Mouse (Mus musculus) limb, embryonic 12.5 days (tissue): ENCODE measurements around the gene Kcnk4. TPM values are rescaled to one million over a fixed set of nuclear protein-coding genes. Genes with fewer than 3 reads are reported as not detected.
A peak's percentile ranks its signal among the peaks of the same experiment; 100 is the strongest.
"Not testable (repeated sequence)": the region's sequence is repeated elsewhere in the genome, so short reads cannot be mapped to it uniquely, and the experiment has no call there.

Source experiments
- ATAC-seq: fragments of 200-750 bp; cut with Nextera tagmentation; 2 replicates; pipeline ENCODE4 v1.8.0; 2017; ENCODE audit warnings: low read depth, moderate TSS enrichment; ENCODE audit not compliant: insufficient number of reproducible peaks, insufficient read depth, low FRiP score, low TSS enrichment
- H3K27ac ChIP-seq: fragments of 300-500 bp; sonication (generic); 2 replicates; pipeline ENCODE4 v1.5.1; 2016; ENCODE audit warnings: mild to moderate bottlenecking, moderate library complexity
- H3K27me3 ChIP-seq: fragments of 300-500 bp; sonication (generic); 2 replicates; pipeline ENCODE4 v1.6.1; 2016; ENCODE audit warnings: mild to moderate bottlenecking, moderate library complexity
- H3K36me3 ChIP-seq: fragments of 300-500 bp; sonication (generic); 2 replicates; pipeline ENCODE4 v1.6.1; 2016; ENCODE audit warnings: mild to moderate bottlenecking, moderate library complexity
- H3K4me1 ChIP-seq: fragments of 300-500 bp; sonication (generic); replicated peaks from 2 replicates; pipeline ENCODE4 v1.6.1; 2016
- H3K4me2 ChIP-seq: fragments of 300-500 bp; sonication (generic); 2 replicates; pipeline ENCODE4 v1.6.1; 2016; ENCODE audit warnings: mild to moderate bottlenecking, moderate library complexity
- H3K4me3 ChIP-seq: fragments of 300-500 bp; sonication (generic); replicated peaks from 2 replicates; pipeline ENCODE4 v1.5.1; 2016; ENCODE audit warnings: mild to moderate bottlenecking
- H3K9ac ChIP-seq: fragments of 300-500 bp; sonication (generic); replicated peaks from 2 replicates; pipeline ENCODE4 v1.6.1; 2016; ENCODE audit warnings: mild to moderate bottlenecking, moderate library complexity
- H3K9me3 ChIP-seq: fragments of 300-500 bp; sonication (generic); 2 replicates; pipeline ENCODE4 v1.6.1; 2016; ENCODE audit warnings: mild to moderate bottlenecking, moderate library complexity
- WGBS: fragments of 180-500 bp; shearing (Covaris S2); methylation state at CpG from one replicate; pipeline ENCODE4 v1.1.7; 2016; 5-methylcytosine and 5-hydroxymethylcytosine counted together
- polyA plus RNA-seq: library from polyadenylated mRNA; unstranded; fragments of >200 nt; fragmentation: Nextera tagmentation; extraction: Ambion mirVana; gene quantifications from 2 replicates; pipeline ENCODE4 v1.2.1, GENCODE M21; 2016

The Kcnk4 gene
- polyA plus RNA-seq, 1 experiment from 2014 or later, result 0.60 TPM

DNA sequence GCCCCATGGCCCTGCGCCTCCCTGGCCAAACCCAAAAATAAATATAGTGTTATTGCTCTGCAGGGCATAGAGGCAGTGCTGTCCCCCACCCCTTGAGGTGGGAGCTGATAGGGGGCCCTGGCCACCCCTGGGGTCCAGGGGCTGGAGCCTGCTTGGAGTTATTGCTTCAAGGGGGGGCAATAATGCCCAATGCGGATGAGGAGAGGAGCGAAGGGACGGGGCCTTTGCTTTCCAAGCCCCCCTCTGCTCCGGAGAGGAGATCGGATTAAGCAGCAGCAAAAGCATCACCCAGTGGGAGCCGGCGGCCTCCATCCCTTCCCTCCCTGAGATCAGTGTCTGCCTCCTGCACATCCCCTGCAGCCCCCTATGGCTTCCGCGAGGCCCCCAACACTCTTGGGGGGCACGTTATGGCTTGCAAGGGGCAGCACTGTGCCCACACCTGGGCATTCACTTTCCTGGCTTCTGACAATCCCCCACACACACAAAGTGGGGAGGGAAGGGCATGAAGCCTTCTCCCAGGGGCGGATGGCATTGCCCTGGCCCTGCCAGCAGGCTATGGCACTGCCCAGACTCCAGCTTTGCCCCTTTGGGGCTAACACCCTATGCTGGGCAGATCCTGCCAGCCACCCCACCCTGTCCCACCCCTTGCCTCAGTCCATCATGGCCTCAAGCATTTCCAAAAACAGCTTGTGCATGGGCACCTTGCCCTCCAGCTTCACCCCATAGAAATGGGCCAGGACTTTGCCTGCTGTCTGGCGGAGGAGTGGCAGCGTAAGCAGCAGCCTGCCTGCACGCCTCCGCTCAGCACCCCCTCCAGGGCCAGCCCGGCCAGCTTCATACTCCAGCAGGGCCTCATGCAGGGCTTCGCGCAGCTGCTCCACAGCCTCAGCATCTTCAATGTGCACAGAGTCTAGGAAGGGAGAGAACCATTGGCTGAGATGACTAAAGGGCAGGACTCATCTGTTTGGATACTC lies 22.9 kb downstream of the Kcnk4 start:
- peak overlapping the region; percentile 68 for H3K4me2 ChIP-seq
- no peaks in the 10 kb centered on the region for H3K27me3 ChIP-seq
- no peak for ATAC-seq
- 82% methylated on average over 19 of the region's 19 CpGs for WGBS
- H3K9me3 ChIP-seq, result no peaks in the 10 kb centered on the region
- H3K4me3 ChIP-seq, result peak overlapping the region; percentile 62
- H3K36me3 ChIP-seq, result peaks cover 41% of the 10 kb centered on the region
- peaks cover 20% of the 10 kb centered on the region for H3K4me1 ChIP-seq
- no peak overlapping the region for H3K27ac ChIP-seq
- no peak overlapping the region for H3K9ac ChIP-seq

DNA sequence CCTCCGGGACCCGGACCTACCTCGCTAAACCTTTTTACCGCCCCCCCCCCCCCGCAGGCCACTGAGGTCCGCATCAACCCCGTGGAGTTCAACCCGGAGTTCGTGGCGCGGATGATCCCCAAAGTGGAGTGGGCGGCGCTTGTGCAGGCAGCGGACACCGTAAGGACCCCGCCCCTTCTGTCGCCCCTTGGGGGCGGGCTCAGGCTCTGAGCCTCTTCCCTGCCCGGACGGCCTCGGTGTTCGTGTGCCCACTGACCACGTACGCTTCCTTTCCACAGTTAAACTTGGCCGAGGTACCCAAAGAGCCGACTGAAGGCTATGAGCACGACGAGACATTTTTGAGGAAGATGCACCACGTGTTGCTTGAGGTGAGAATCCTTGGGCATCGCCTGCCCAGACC lies 24.0 kb downstream of the Kcnk4 start:
- ATAC-seq, result peak; percentile 15; the same call in 1 of the 2 replicates
- H3K36me3 ChIP-seq, result peaks cover 51% of the 10 kb centered on the region
- peak overlapping the region; percentile 68 for H3K4me2 ChIP-seq
- H3K4me1 ChIP-seq, result peaks cover 20% of the 10 kb centered on the region
- peak overlapping the region; percentile 98 for H3K27ac ChIP-seq
- peak overlapping the region; percentile 70 for H3K9ac ChIP-seq
- not testable (repeated sequence) for H3K9me3 ChIP-seq, H3K27me3 ChIP-seq
- peak overlapping the region; percentile 62 for H3K4me3 ChIP-seq
- 1% methylated on average over 30 of the region's 30 CpGs for WGBS

- Histone ChIP-seq H3K27me3 (no peaks in the 10 kb centered on the region), H3K4me2 (peak within 1 kb of the TSS; percentile 68), H3K9me3 (no peaks in the 10 kb centered on the region), H3K4me1 (peaks cover 20% of the 10 kb centered on the region), H3K9ac (peak within 1 kb of the TSS; percentile 70), H3K4me3 (peak within 1 kb of the TSS; percentile 62), H3K36me3 (peaks cover 57% of the 10 kb centered on the region), H3K27ac (peak within 1 kb of the TSS; percentile 98)
- peak; percentile 91 for ATAC-seq
- WGBS, result under 1% methylated on average over 65 of the region's 65 CpGs
Observed at GRCm38 (mm10) chr19:6909507-6910289, 24.6 kb downstream of the Kcnk4 start, which contains the start of the genes Trmt112 and Prdx5. TSS of gene Trmt112 (plus strand) at chr19:6909698. TSS of gene Prdx5 (minus strand) at chr19:6910106.

GRCm38 (mm10) chr19:6909021-6909420 lies 25.3 kb downstream of the Kcnk4 start:
- peaks cover 20% of the 10 kb centered on the region for H3K4me1 ChIP-seq
- H3K9me3 ChIP-seq, result no peaks in the 10 kb centered on the region
- peak overlapping the region; percentile 70 for H3K9ac ChIP-seq
- ATAC-seq, result no peak
- no peaks in the 10 kb centered on the region for H3K27me3 ChIP-seq
- peak overlapping the region; percentile 68 for H3K4me2 ChIP-seq
- 11% methylated on average over 11 of the region's 11 CpGs for WGBS
- peak overlapping the region; percentile 98 for H3K27ac ChIP-seq
- H3K4me3 ChIP-seq, result peak overlapping the region; percentile 62
- H3K36me3 ChIP-seq, result peaks cover 62% of the 10 kb centered on the region

DNA sequence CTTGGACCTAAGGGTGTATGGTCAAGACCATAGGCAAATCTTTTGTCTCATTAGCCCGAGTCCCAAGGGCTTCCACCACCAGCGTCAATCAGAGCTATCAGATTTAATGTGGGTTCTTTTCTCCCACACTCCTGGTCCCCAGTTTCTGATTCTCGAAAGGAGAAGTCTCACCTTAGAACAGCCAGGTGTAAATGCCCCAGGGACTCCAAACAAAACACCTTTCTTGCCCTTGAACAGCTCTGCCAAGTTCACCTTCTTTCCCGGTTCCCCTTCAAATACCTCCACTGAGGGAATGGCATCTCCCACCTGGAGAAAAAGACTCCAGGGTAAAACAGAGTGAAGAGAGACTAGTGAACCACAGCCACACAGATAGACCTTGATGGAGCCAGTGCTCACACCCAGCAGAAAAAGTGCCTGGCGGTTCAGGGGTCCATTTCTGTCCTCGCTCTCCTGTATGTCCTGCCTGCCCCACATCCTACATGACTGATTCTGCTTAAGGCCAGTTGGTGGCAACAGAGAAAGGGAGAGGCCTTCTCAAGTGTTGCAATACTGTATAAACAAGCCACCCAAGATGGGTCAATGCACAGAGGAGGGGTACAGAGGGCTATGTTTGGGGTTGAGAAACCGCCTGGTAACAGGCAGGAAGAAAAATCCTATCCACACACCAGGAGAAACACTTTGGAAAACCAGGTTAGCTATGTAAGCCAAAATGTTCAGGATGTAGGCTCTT lies 26.3 kb downstream of the Kcnk4 start:
- Histone ChIP-seq H3K9ac (peak overlapping the region; percentile 70; the same call in 1 of the 2 replicates), H3K27ac (no peak overlapping the region), H3K4me1 (peaks cover 20% of the 10 kb centered on the region), H3K9me3 (no peaks in the 10 kb centered on the region), H3K4me2 (peak overlapping the region; percentile 68), H3K27me3 (no peaks in the 10 kb centered on the region), H3K4me3 (peak overlapping the region; percentile 62), H3K36me3 (peaks cover 54% of the 10 kb centered on the region)
- 84% methylated on average over 7 of the region's 7 CpGs for WGBS
- ATAC-seq, result no peak

- Histone ChIP-seq H3K36me3 (peaks cover 45% of the 10 kb centered on the region), H3K27ac (no peak overlapping the region), H3K9me3 (no peaks in the 10 kb centered on the region), H3K9ac (no peak overlapping the region), H3K4me1 (peaks cover 20% of the 10 kb centered on the region), H3K4me3 (no peak overlapping the region), H3K4me2 (no peak overlapping the region), H3K27me3 (no peaks in the 10 kb centered on the region)
- 94% methylated on average over 8 of the region's 8 CpGs for WGBS
- no peak for ATAC-seq
Observed at GRCm38 (mm10) chr19:6907094-6907493, 27.2 kb downstream of the Kcnk4 start.

DNA sequence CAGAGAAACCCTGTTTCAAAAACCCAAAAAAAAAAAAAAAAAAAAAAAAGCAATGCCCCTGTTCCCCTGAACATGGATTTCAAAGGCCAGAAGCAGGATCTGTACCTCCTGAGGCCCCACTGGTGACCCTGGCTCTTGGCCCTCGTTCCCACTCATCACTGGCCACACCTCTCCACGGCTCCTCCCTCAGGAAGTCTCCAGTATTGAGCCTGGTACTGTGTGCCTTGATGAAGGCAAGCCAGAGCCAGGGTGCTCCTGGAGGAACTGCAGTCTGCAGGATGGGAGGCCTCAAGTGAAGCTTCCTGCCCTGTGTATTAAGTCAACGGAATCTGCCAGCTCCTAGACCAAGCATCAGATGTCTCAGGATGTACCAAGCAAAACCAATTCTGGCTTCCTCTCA lies 28.1 kb downstream of the Kcnk4 start:
- H3K9me3 ChIP-seq, result no peaks in the 10 kb centered on the region
- no peak overlapping the region for H3K4me2 ChIP-seq
- ATAC-seq, result no peak
- 84% methylated on average over 3 of the region's 3 CpGs for WGBS
- H3K27ac ChIP-seq, result no peak overlapping the region
- H3K4me1 ChIP-seq, result peaks cover 16% of the 10 kb centered on the region
- peaks cover 36% of the 10 kb centered on the region for H3K36me3 ChIP-seq
- H3K4me3 ChIP-seq, result no peak overlapping the region
- no peaks in the 10 kb centered on the region for H3K27me3 ChIP-seq
- no peak overlapping the region for H3K9ac ChIP-seq

DNA sequence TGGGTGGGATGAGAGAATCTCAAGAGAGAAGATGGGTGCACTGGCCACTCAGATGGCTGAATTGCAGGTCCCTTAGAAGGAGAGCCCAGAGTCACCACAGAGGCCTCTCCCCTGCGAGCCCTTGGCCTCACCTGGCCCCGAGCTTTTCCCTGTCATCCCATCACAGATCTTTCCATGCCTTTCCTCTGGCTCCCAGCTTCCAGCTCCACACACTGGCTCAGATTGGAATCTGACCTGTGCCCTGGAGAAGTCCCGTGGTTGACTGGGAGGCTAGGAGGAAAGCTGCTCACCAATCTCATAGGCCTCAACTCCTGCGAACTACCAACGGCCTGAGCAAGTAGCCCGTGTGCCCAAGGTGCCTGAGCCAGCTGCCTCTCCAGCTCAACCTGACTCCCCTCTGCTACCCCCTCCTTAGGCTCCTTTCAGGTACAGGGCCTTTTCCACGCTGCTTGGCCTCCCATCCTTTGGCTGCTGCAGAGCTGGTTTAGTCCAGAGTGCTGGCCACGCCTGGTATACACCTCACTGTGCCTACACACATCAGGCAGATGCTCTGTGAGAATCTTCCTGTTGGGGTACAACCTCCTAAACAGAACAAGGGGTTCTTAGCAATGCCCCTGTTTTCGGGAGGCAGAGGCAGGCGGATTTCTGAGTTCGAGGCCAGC lies 28.7 kb downstream of the Kcnk4 start:
- Histone ChIP-seq H3K27me3 (no peaks in the 10 kb centered on the region), H3K4me1 (peaks cover 12% of the 10 kb centered on the region), H3K4me3 (no peak overlapping the region), H3K9ac (no peak overlapping the region), H3K4me2 (no peak overlapping the region), H3K9me3 (no peaks in the 10 kb centered on the region), H3K36me3 (peaks cover 33% of the 10 kb centered on the region), H3K27ac (no peak overlapping the region)
- WGBS, result 92% methylated on average over 11 of the region's 11 CpGs
- no peak for ATAC-seq

- ATAC-seq, result no peak
- H3K4me3 ChIP-seq, result no peak overlapping the region
- H3K36me3 ChIP-seq, result peaks cover 33% of the 10 kb centered on the region
- peaks cover 12% of the 10 kb centered on the region for H3K4me1 ChIP-seq
- WGBS, result 83% methylated on average over 2 of the region's 2 CpGs
- H3K27me3 ChIP-seq, result no peaks in the 10 kb centered on the region
- no peak overlapping the region for H3K27ac ChIP-seq
- H3K9ac ChIP-seq, result no peak overlapping the region
- 0 out of 2 replicates have a peak, but pooled peaks cover 5% of the 10 kb centered on the region for H3K9me3 ChIP-seq
- H3K4me2 ChIP-seq, result no peak overlapping the region
Observed at GRCm38 (mm10) chr19:6904846-6905245, 29.5 kb downstream of the Kcnk4 start.

DNA sequence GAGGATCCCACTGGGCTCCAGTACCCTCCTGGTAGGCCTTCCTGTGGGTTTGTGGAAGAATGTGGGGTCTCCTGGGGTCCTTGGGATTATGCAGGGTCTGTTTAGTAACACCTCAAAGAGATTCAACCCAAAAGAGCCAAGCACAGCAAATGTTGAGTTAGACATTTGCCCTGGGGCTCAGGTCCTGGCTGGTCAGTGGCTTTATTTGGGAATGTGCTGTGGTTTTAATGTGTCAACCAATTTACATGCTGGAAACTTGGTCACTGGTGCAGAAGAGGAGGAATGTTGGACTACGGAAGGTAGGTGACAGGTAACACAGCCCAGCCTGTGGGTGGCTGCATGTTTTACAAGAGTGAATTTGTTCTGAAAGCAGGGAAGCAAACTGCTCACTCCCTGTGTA lies 31.3 kb downstream of the Kcnk4 start:
- Histone ChIP-seq H3K4me1 (peaks cover 2% of the 10 kb centered on the region), H3K27me3 (no peaks in the 10 kb centered on the region), H3K36me3 (peaks cover 33% of the 10 kb centered on the region), H3K27ac (no peak overlapping the region), H3K4me2 (no peak overlapping the region), H3K4me3 (no peak overlapping the region), H3K9ac (no peak overlapping the region), H3K9me3 (0 out of 2 replicates have a peak, but pooled peaks cover 10% of the 10 kb centered on the region)
- ATAC-seq, result no peak
- WGBS, result 71% methylated on average over 1 of the region's 1 CpGs
